Mouse (Mus musculus) ES-E14 (cell line): ENCODE results near the gene AU022252. TPM values are rescaled to one million over a fixed set of nuclear protein-coding genes. Genes with fewer than 3 reads are reported as not detected.

ENCODE experiments used
- DNase-seq: peaks from one replicate; pipeline ENCODE4 v3.0.0-alpha.2; 2013; ENCODE audit warnings: low read depth, low spot score
- H3K27ac ChIP-seq: 2 replicates; pipeline ENCODE4 v1.5.1; 2012; ENCODE audit warnings: low read depth, mild to moderate bottlenecking, low read length, moderate library complexity, mixed read lengths; ENCODE audit not compliant: poor library complexity, insufficient read depth, severe bottlenecking
- H3K36me3 ChIP-seq: 2 replicates; pipeline ENCODE4 v1.6.1; 2012; ENCODE audit warnings: mild to moderate bottlenecking, low read length, moderate library complexity, mixed read lengths; ENCODE audit not compliant: control insufficient read depth, poor library complexity, insufficient read depth, severe bottlenecking
- H3K4me1 ChIP-seq, 2 experiments: fragments of 150-350 bp in 1 of 2; sonication (generic) in 1 of 2; 2 replicates each; pipeline ENCODE4 v1.6.1; 2012; ENCODE audit warnings: low read length in 2 of 2, mild to moderate bottlenecking in 1 of 2, mixed read lengths in 1 of 2; ENCODE audit not compliant: control insufficient read depth in 2 of 2, insufficient read depth in 2 of 2, poor library complexity in 1 of 2
- H3K4me3 ChIP-seq, 2 experiments: fragments of 150-350 bp in 1 of 2; sonication (generic) in 1 of 2; 2 replicates each; pipeline ENCODE4 v1.5.1; 2012; ENCODE audit warnings: low read length in 2 of 2, low read depth in 1 of 2, mild to moderate bottlenecking in 1 of 2, mixed read lengths in 1 of 2; ENCODE audit not compliant: insufficient read depth in 1 of 2, poor library complexity in 1 of 2, severe bottlenecking in 1 of 2
- H3K9ac ChIP-seq: 2 replicates; pipeline ENCODE4 v1.6.1; 2012; ENCODE audit warnings: low read depth, mild to moderate bottlenecking, low read length, mixed read lengths; ENCODE audit not compliant: poor library complexity, insufficient read depth, severe bottlenecking
- H3K9me3 ChIP-seq: fragments of 150-350 bp; sonication (generic); 2 replicates; pipeline ENCODE4 v1.6.1; 2012; ENCODE audit warnings: low read depth, mild to moderate bottlenecking, low read length; ENCODE audit not compliant: control insufficient read depth, insufficient read depth
- CHD2 ChIP-seq: IDR thresholded peaks from 2 replicates; pipeline ENCODE4 v1.6.1; 2014; ENCODE audit warnings: mild to moderate bottlenecking, low read depth, low read length, inconsistent platforms
- HCFC1 ChIP-seq: IDR thresholded peaks from 2 replicates; pipeline ENCODE4 v1.6.1; 2012; ENCODE audit warnings: low read length, inconsistent platforms, borderline replicate concordance; ENCODE audit not compliant: insufficient read depth
- MAFK ChIP-seq: IDR thresholded peaks from 2 replicates; pipeline ENCODE4 v1.6.1; 2014; ENCODE audit warnings: mild to moderate bottlenecking, low read depth, low read length, inconsistent platforms; ENCODE audit not compliant: insufficient read depth
- ZC3H11A ChIP-seq: IDR thresholded peaks from 2 replicates; pipeline ENCODE4 v1.6.1; 2012; ENCODE audit warnings: low read depth, mild to moderate bottlenecking, inconsistent platforms, low read length, borderline replicate concordance
- ZNF384 ChIP-seq: IDR thresholded peaks from 2 replicates; pipeline ENCODE4 v1.6.1; 2012; ENCODE audit warnings: low read depth, low read length, inconsistent platforms
- in situ Hi-C, 2 experiments: fragments of 600-800 bp; cut with MboI; formaldehyde crosslinking; loops; one replicate each; pipeline ENCODE4 v1.15.1; 2025; ENCODE audit warnings: low sequenced_read_pairs in 2 of 2, inconsistent platforms in 1 of 2; ENCODE audit not compliant: unreplicated experiment in 2 of 2
- total RNA-seq: library from RNA; depleted of rRNA; stranded (reverse); fragments of 300-350 nt; gene quantifications from 2 replicates; pipeline ENCODE4 v1.2.3, GENCODE M21; 2012

Gene AU022252
- total RNA-seq, 1 experiment = 18.3 TPM

- Histone ChIP-seq H3K4me1 (0 out of 4 replicates have a peak, but pooled peaks cover 0 to 2% of the 10 kb centered on the region in 2 experiments), H3K36me3 (no peaks in the 10 kb centered on the region), H3K27ac (no peak overlapping the region), H3K9me3 (no peaks in the 10 kb centered on the region), H3K4me3 (no peak overlapping the region), H3K9ac (no peak overlapping the region)
- in situ Hi-C loops = no loop called here
- no peak for DNase-seq
- TF ChIP-seq MAFK (no peak), ZC3H11A (no peak), CHD2 (no peak), ZNF384 (no peak), HCFC1 (no peak)
These were observed 54.8 kb downstream of the AU022252 start for GRCm38 (mm10) chr4:119177702-119178101.

- Histone ChIP-seq H3K36me3 (peaks cover 11% of the 10 kb centered on the region), H3K9me3 (no peaks in the 10 kb centered on the region), H3K27ac (no peak within 1 kb of the TSS), H3K9ac (peak within 1 kb of the TSS; percentile 69), H3K4me3 (peak within 1 kb of the TSS; percentile 80 to 95), H3K4me1 (peaks cover 0 to 6% of the 10 kb centered on the region in 2 experiments; a peak in 1 of 4 replicates)
- in situ Hi-C loops = loop anchor here (5.0 to 25.0 kb wide), 3 partner anchors 172 to 562 kb away; partner anchors contain the start of genes Cfap57 (in 1 of the 2) and Ebna1bp2 (in 1 of the 2)
- DNase-seq = peak; percentile 91
- TF ChIP-seq ZNF384 (no peak), MAFK (no peak), CHD2 (peak; percentile 97), HCFC1 (peak; percentile 99), ZC3H11A (no peak)
These were observed 58.6 kb downstream of the AU022252 start, which contains the start of gene Zfp691 for GRCm38 (mm10) chr4:119173851-119174453. Gene Zfp691, minus strand, starts transcription at chr4:119174195.

- H3K4me3 ChIP-seq = peak overlapping the region; percentile 80 to 95
- peaks cover 0 to 6% of the 10 kb centered on the region in 2 experiments; a peak in 1 of 4 replicates for H3K4me1 ChIP-seq
- peaks cover 11% of the 10 kb centered on the region for H3K36me3 ChIP-seq
- no peaks in the 10 kb centered on the region for H3K9me3 ChIP-seq
- no peak overlapping the region for H3K27ac ChIP-seq
- H3K9ac ChIP-seq = peak overlapping the region; percentile 69
- TF ChIP-seq CHD2 (no peak), ZNF384 (no peak), ZC3H11A (no peak), MAFK (no peak), HCFC1 (no peak)
- in situ Hi-C loops = loop anchor here (5.0 to 25.0 kb wide), 3 partner anchors 171 to 561 kb away; partner anchors contain the start of genes Cfap57 (in 1 of the 2) and Ebna1bp2 (in 1 of the 2)
- DNase-seq = no peak
These were observed 59.4 kb downstream of the AU022252 start for GRCm38 (mm10) chr4:119172919-119173650.

- H3K36me3 ChIP-seq = peaks cover 11% of the 10 kb centered on the region
- in situ Hi-C loops = loop anchor here (5.0 to 25.0 kb wide), 3 partner anchors 175 to 555 kb away; partner anchors contain the start of genes Cfap57 (in 1 of the 2) and Ebna1bp2 (in 1 of the 2)
- H3K9me3 ChIP-seq = no peaks in the 10 kb centered on the region
- H3K4me1 ChIP-seq = peaks cover 0 to 5% of the 10 kb centered on the region in 2 experiments; a peak in 1 of 4 replicates
- peak; percentile 81 for DNase-seq
- H3K27ac ChIP-seq = no peak overlapping the region
- H3K4me3 ChIP-seq = no peak overlapping the region
- TF ChIP-seq HCFC1 (no peak), MAFK (no peak), ZC3H11A (peak; percentile 84), ZNF384 (no peak), CHD2 (0 out of 2 replicates have a peak, but pooled peaks have one; percentile 32)
- H3K9ac ChIP-seq = no peak overlapping the region
These were observed 64.8 kb downstream of the AU022252 start for GRCm38 (mm10) chr4:119167663-119168062.
